In genomic region chr2:109989196-109989595, GRCm38 (mm10) we compare ENCODE assay signal across 11 mouse cellular contexts. TPM values are rescaled to one million over a fixed set of nuclear protein-coding genes. Genes with fewer than 3 reads are reported as not detected.
A peak's percentile ranks its signal among the peaks of the same experiment; 100 is the strongest.
DNase-seq lines count a peak whose midpoint lies in the region; ATAC-seq and TF ChIP-seq lines count a peak whose summit lies in the region.
"Had no signal": no experiment of that assay in that cellular context is flagged by ENCODE, and none has a peak within 500 bp of the region (broad histone marks: within the 10 kb centered on the region; RNA-seq: fewer than 3 reads in every experiment).

No protein-coding gene starts in this region.

- peak overlapping the region; percentile 20; the same call in 1 of the 2 replicates for H3K4me3 ChIP-seq in forebrain, embryonic 10.5 days
- H3K4me3 ChIP-seq in forebrain, postnatal 0 days (ENCODE audit: low read depth, low read length), result no peak overlapping the region
- no peak overlapping the region for H3K4me3 ChIP-seq in kidney, postnatal 0 days (replicated peaks; ENCODE audit: low read depth, low read length)
- no peak overlapping the region for H3K4me3 ChIP-seq in neural tube, embryonic 15.5 days (replicated peaks)

- no peaks in the 10 kb centered on the region for H3K36me3 ChIP-seq in forebrain, embryonic 10.5 days (replicated peaks)
- no peaks in the 10 kb centered on the region for H3K36me3 ChIP-seq in forebrain, postnatal 0 days (ENCODE audit: insufficient read depth)
- H3K36me3 ChIP-seq in kidney, postnatal 0 days (ENCODE audit: insufficient read depth, low read length), result no peaks in the 10 kb centered on the region
- no peaks in the 10 kb centered on the region for H3K36me3 ChIP-seq in neural tube, embryonic 15.5 days

- ATAC-seq in forebrain, postnatal 0 days, result no peak
- no peak for ATAC-seq in kidney, postnatal 0 days (replicated peaks; ENCODE audit: low FRiP score, low read depth)
- peak; percentile 60; the same call in 1 of the 2 replicates for ATAC-seq in neural tube, embryonic 15.5 days (ENCODE audit: low FRiP score)
- ATAC-seq: inflammation-experienced regulatory T-cells, adult 6 months had no signal

- no peak overlapping the region for H3K9ac ChIP-seq in forebrain, postnatal 0 days
- H3K9ac ChIP-seq in kidney, postnatal 0 days (ENCODE audit: low read depth, low read length), result no peak overlapping the region
- no peak overlapping the region for H3K9ac ChIP-seq in neural tube, embryonic 15.5 days (replicated peaks)
- H3K9ac ChIP-seq: liver, embryonic 14.5 days had no signal

- DNase-seq in forebrain, embryonic 10.5 days (ENCODE audit: extremely low spot score, low spot score), result no peak
- no peak for DNase-seq in forebrain, postnatal 0 days
- peak; percentile 81 for DNase-seq in kidney, postnatal 0 days (ENCODE audit: low spot score)
- no peak for DNase-seq in kidney, adult 11 months
- DNase-seq in kidney, postnatal 14 days, result peak; percentile 31
- DNase-seq in frontal cortex, postnatal 36 days (ENCODE audit: low spot score in 2 of 2), result no peak
- no peak for DNase-seq in spleen, postnatal 10 days (ENCODE audit: low spot score in 2 of 2)
- DNase-seq: right cerebral cortex, postnatal 4 days had no signal

- H3K9me3 ChIP-seq in forebrain, embryonic 10.5 days, result no peaks in the 10 kb centered on the region
- H3K9me3 ChIP-seq in forebrain, postnatal 0 days (ENCODE audit: low read length), result no peaks in the 10 kb centered on the region
- no peaks in the 10 kb centered on the region for H3K9me3 ChIP-seq in kidney, postnatal 0 days (replicated peaks; ENCODE audit: low read length)
- H3K9me3 ChIP-seq in neural tube, embryonic 15.5 days (replicated peaks), result no peaks in the 10 kb centered on the region

- peaks cover 89% of the 10 kb centered on the region for H3K27me3 ChIP-seq in forebrain, embryonic 10.5 days (ENCODE audit: poor library complexity, severe bottlenecking)
- peaks cover 10% of the 10 kb centered on the region; the same call in 1 of the 2 replicates for H3K27me3 ChIP-seq in forebrain, postnatal 0 days (ENCODE audit: insufficient read depth, low read length)
- H3K27me3 ChIP-seq in kidney, postnatal 0 days (ENCODE audit: insufficient read depth, low read length), result no peaks in the 10 kb centered on the region
- H3K27me3 ChIP-seq in neural tube, embryonic 15.5 days (replicated peaks), result no peaks in the 10 kb centered on the region

- no peak overlapping the region for H3K4me2 ChIP-seq in forebrain, postnatal 0 days (ENCODE audit: low read depth)
- no peak overlapping the region for H3K4me2 ChIP-seq in kidney, postnatal 0 days (ENCODE audit: low read length)
- no peak overlapping the region for H3K4me2 ChIP-seq in neural tube, embryonic 15.5 days

- no peak for TF ChIP-seq CTCF in forebrain, postnatal 0 days (IDR thresholded peaks at IDR 0.05; ENCODE audit: low read depth)
- no peak for TF ChIP-seq CTCF in kidney, postnatal 0 days (IDR thresholded peaks at IDR 0.05; ENCODE audit: low read depth)

- H3K4me1 ChIP-seq in forebrain, embryonic 10.5 days, result peaks cover 75% of the 10 kb centered on the region
- no peaks in the 10 kb centered on the region for H3K4me1 ChIP-seq in forebrain, postnatal 0 days (ENCODE audit: insufficient read depth)
- peaks cover 24% of the 10 kb centered on the region for H3K4me1 ChIP-seq in kidney, postnatal 0 days (replicated peaks; ENCODE audit: insufficient read depth, low read length)
- peaks cover 29% of the 10 kb centered on the region for H3K4me1 ChIP-seq in neural tube, embryonic 15.5 days

- no peak overlapping the region for H3K27ac ChIP-seq in forebrain, embryonic 10.5 days
- H3K27ac ChIP-seq in forebrain, postnatal 0 days (ENCODE audit: low read depth, low read length), result no peak overlapping the region
- peak overlapping the region; percentile 75 for H3K27ac ChIP-seq in kidney, postnatal 0 days
- no peak overlapping the region for H3K27ac ChIP-seq in neural tube, embryonic 15.5 days (replicated peaks)
- H3K27ac ChIP-seq: liver, embryonic 14.5 days had no signal

- 1% methylated on average over 3 of the region's 3 CpGs for WGBS in forebrain, embryonic 10.5 days
- 11% methylated on average over 3 of the region's 3 CpGs for WGBS in forebrain, postnatal 0 days
- WGBS in kidney, postnatal 0 days, result 4% methylated on average over 3 of the region's 3 CpGs
- WGBS in neural tube, embryonic 15.5 days, result 2% methylated on average over 3 of the region's 3 CpGs

RNA-seq across cellular contexts. Expression of gene Ccdc34, which starts 28.4 kb away (rescaled TPM):
- polyA plus RNA-seq in forebrain, embryonic 10.5 days (2016; fragmentation: Nextera tagmentation; extraction: Ambion mirVana), result 58.9 and 63.7 TPM in 2 replicates
- 27.3 and 27.5 TPM in 2 replicates for total RNA-seq in forebrain, postnatal 0 days (2014; rRNA removed)
- polyA plus RNA-seq in forebrain, postnatal 0 days (2015; fragmentation: Nextera tagmentation; extraction: Ambion mirVana), result 26.6 and 27.3 TPM in 2 replicates
- 42.7 and 45.1 TPM in 2 replicates for polyA plus RNA-seq in kidney, postnatal 0 days (2015; fragmentation: Nextera tagmentation; extraction: Ambion mirVana)
- polyA plus RNA-seq in neural tube, embryonic 15.5 days (2015; fragmentation: Nextera tagmentation; extraction: Ambion mirVana), result 28.3 and 32.7 TPM in 2 replicates

Comparison
In these comparisons a context has a peak if more than half of its experiments do, and no peak if none do; other contexts are left out.
1. DNase-seq: peak in kidney, postnatal 0 days (single experiment) and kidney, postnatal 14 days (single experiment); none in forebrain, embryonic 10.5 days (single experiment), forebrain, postnatal 0 days (single experiment), kidney, adult 11 months (single experiment), frontal cortex, postnatal 36 days (0 of 2) and spleen, postnatal 10 days (0 of 2).